Mouse (Mus musculus): ENCODE measurements at regions not wholly inside any gene's neighbourhood (a gene's known extent, or its start where the extent isn't known, plus 50 kb on each side); places are given as distances from the start of the nearest gene placed in this dataset.

- DNase-seq (ENCODE audit: low read depth, low spot score) = no peak
Observed at GRCm38 (mm10) chr2:74977828-74978227, 152.2 kb downstream of the Mtx2 start.

GRCm38 (mm10) chr2:74981856-74982255 is 156.3 kb downstream of the Mtx2 start:
- DNase-seq (ENCODE audit: low read depth, low spot score) = no peak

- DNase-seq (ENCODE audit: low read depth, low spot score) = no peak
Observed at GRCm38 (mm10) chr2:74993802-74994201, 168.2 kb downstream of the Mtx2 start.

GRCm38 (mm10) chr2:74994998-74995397 is 169.4 kb downstream of the Mtx2 start:
- no peak for DNase-seq (ENCODE audit: low read depth, low spot score)

- no peak for DNase-seq (ENCODE audit: low read depth, low spot score)
Observed at GRCm38 (mm10) chr2:74997736-74998135, 172.1 kb downstream of the Mtx2 start.

GRCm38 (mm10) chr2:75000368-75000796 is 174.8 kb downstream of the Mtx2 start:
- no peak for DNase-seq (ENCODE audit: low read depth, low spot score)

- no peak for DNase-seq (ENCODE audit: low read depth, low spot score)
Observed at GRCm38 (mm10) chr2:75002562-75002961, 177.0 kb downstream of the Mtx2 start.

- DNase-seq (ENCODE audit: low read depth, low spot score) = no peak
Observed at GRCm38 (mm10) chr2:75008116-75008515, 182.5 kb downstream of the Mtx2 start.

- no peak for DNase-seq (ENCODE audit: low read depth, low spot score)
Observed at GRCm38 (mm10) chr2:75010647-75011046, 185.0 kb downstream of the Mtx2 start.

- no peak for DNase-seq (ENCODE audit: low read depth, low spot score)
Observed at GRCm38 (mm10) chr2:75012046-75012445, 186.4 kb downstream of the Mtx2 start.

GRCm38 (mm10) chr2:75014994-75015728 is 189.6 kb downstream of the Mtx2 start:
- DNase-seq (ENCODE audit: low read depth, low spot score) = no peak

GRCm38 (mm10) chr2:75019459-75019858 is 193.9 kb downstream of the Mtx2 start:
- no peak for DNase-seq (ENCODE audit: low read depth, low spot score)

GRCm38 (mm10) chr2:75021639-75022038 is 196.0 kb downstream of the Mtx2 start:
- no peak for DNase-seq (ENCODE audit: low read depth, low spot score)

GRCm38 (mm10) chr2:75028151-75028550 is 202.5 kb downstream of the Mtx2 start:
- DNase-seq (ENCODE audit: low read depth, low spot score) = no peak

GRCm38 (mm10) chr2:75029089-75029693 is 203.6 kb downstream of the Mtx2 start:
- no peak for DNase-seq (ENCODE audit: low read depth, low spot score)

GRCm38 (mm10) chr2:75034708-75035107 is 209.1 kb downstream of the Mtx2 start:
- DNase-seq (ENCODE audit: low read depth, low spot score) = no peak

GRCm38 (mm10) chr2:75039066-75039465 is 213.5 kb downstream of the Mtx2 start:
- DNase-seq (ENCODE audit: low read depth, low spot score) = no peak

GRCm38 (mm10) chr2:75046892-75047291 is 221.3 kb downstream of the Mtx2 start:
- no peak for DNase-seq (ENCODE audit: low read depth, low spot score)

- DNase-seq (ENCODE audit: low read depth, low spot score) = no peak
Observed at GRCm38 (mm10) chr2:75048071-75048470, 222.5 kb downstream of the Mtx2 start.

- no peak for DNase-seq (ENCODE audit: low read depth, low spot score)
Observed at GRCm38 (mm10) chr2:75054474-75055186, 229.0 kb downstream of the Mtx2 start.

- DNase-seq (ENCODE audit: low read depth, low spot score) = no peak
Observed at GRCm38 (mm10) chr2:75055187-75055543, 229.6 kb downstream of the Mtx2 start.

- DNase-seq (ENCODE audit: low read depth, low spot score) = no peak
Observed at GRCm38 (mm10) chr2:75061009-75061408, 235.4 kb downstream of the Mtx2 start.
